Mouse (Mus musculus) left cerebral cortex, postnatal 25 days (tissue): Measurements from ENCODE around the gene Ccdc14. TPM values are rescaled to one million over a fixed set of nuclear protein-coding genes. Genes with fewer than 3 reads are reported as not detected.
"Not testable (repeated sequence)": the region's sequence is repeated elsewhere in the genome, so short reads cannot be mapped to it uniquely, and the experiment has no call there.

ENCODE experiments used
- DNase-seq, 2 experiments: peaks; one replicate each; pipeline ENCODE4 v3.0.0; 2022; ENCODE audit warnings: low spot score in 2 of 2, mixed read lengths in 1 of 2
- intact Hi-C: fragments of 180-260 bp; cut with DNase I; formaldehyde crosslinking; loops from one replicate; pipeline ENCODE4 v1.15.1; 2025
- total RNA-seq, 2 experiments: library from RNA; stranded (reverse); gene quantifications; 2 replicates each; pipeline ENCODE4 v1.2.3; 2021

Gene Ccdc14
- total RNA-seq: 1 to 10 TPM; 2.1 to 2.7 TPM

DNA sequence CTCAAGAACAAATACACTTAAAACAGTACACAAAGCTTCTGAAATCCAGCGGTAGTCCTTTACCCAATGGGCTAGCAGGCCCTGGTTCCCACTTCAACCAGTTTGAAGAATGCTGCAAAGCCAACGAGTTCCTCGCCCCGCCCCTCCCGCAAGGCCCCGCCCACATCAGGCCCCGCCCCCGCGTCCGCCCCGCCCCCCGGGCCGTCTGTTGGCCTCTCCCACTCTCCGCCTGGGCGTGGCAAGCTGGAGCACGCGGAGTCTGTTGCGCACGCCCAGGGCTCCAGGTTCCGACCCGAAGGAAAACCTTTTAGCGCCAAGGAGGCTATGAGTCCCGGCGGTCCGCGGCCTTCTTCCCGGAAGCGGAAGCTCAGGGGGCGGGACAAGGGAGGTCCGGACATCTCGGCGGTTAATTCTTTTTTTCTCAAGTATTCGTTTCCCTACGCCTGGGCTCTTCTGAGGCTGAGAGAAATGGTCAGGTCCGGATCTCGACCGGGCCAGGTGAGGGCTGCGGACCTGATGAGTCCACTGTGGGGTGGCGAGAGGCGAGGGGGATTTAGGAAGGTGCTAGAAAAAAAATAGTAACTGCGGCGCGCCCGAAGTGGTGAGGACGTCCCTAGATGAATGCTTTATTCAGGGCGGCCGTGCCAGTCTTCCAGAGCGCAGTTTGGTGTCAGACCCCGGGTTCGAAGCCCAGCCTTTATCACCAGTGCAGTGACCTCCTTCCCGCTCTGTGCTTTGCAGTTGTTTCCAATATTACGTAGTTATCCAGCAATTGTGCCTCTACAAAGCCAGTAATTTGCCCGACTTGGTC is at the start of gene Ccdc14:
Ccdc14 (plus strand) TSS at position 283 of the 811 bp plus-strand sequence.
- DNase-seq: peak; percentile 71 to 78
- intact Hi-C loops: no loop called here

DNA sequence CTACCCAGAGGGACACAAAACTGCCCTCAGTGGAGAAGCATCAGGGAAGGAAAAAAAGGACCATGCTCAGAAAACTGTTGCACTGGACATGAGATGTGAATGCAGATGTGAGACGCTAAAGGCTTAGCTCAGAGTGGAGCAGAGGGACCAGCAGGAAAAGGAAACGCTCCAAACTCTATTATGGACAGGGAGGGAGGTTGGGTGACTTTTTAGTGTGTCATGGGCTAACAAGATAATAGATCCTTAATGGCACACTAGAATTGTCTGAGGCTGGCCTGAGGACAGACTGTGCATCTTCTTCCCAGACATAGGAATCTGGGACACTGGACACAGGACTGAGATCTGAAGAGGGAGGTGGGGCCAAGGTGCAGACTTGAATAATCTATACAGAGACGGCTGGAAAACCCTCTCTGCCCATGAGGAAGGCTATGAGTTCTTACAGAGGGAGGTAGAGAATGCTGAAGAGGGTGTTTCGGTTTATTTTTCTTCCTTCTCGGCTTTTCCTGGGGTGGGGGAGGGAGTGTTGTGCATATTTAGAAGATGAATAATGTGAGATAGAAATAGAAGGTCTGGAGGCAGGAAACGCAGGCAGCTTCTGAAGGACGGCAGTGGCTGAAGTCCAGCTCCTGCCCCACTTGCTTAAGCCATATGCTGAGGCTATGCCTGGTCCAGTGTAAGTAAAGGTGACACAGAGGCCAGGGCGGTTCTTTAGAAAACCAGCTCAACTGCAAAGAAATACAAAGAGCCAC is 46.7 kb upstream of the Ccdc14 start:
- intact Hi-C loops: loop anchor here (5.0 kb wide), 2 partner anchors 71 to 111 kb away; partner anchors contain the start of gene Kalrn
- DNase-seq: peak; percentile 52 to 92

DNA sequence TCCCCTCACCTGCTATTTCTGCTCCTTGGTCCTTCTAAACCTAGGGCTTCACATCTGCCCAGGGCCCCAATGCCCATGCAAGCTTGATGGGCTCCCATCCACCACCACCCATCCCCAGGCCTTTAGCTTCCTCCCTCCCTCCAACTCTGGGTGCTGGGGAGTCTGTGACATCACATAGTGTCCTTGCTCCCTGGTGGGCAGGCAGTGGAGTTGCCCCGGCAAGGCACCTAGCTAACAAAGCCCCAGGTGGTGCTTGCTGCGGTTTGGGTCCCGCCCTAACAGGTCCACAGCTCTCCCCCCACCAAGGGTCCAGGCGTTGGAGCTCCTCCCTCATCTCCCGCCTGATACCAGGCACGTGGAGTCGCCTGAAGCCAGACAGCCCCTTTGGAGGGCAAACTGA is 40.8 kb upstream of the Ccdc14 start, which contains the start of gene Ropn1:
Ropn1 (plus strand) TSS at position 301 of the 400 bp plus-strand sequence.
- DNase-seq: no peak
- intact Hi-C loops: no loop called here

DNA sequence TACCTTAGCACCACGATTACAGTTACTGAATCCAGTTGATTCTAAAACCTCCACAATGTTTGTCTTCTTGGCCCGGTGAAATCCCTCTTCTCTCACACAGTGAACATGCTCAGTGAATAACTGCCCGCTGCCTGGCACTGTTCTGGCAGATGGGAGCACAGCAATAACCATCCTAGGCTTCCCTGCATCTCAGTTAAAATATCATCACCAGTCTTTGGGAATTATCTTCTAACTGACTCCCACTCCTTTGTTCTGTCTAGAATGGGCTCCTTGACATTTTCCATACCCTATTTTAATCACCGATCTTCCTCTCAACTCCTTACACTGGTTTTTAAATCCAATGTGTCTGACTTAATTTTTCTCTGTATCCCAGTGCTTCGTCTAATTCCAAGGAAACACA is 37.4 kb upstream of the Ccdc14 start:
- DNase-seq: peak in 1 of 2 experiments; percentile 68
- intact Hi-C loops: no loop called here

DNA sequence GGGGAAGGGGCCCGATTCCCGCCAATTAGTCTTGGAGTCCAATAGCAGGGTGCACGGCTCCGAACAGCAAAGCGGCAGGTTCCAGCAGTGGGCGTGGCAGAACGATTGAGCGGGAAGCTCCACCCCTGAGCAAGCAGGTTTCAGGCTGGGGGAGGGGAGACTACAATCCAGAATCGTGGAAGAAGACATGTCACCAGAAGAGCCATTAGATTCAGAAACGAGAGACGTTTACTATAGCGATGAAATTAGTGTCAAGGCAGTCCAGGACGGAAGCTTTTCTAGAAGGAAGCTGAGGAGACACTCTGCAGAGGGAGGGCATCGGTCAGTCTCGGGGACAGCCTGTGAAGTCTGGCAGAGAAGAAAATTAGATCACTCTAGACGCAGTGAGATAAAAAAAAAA is 32.9 kb upstream of the Ccdc14 start:
- intact Hi-C loops: not testable (repeated sequence)
- DNase-seq: peak; percentile 28 to 57

DNA sequence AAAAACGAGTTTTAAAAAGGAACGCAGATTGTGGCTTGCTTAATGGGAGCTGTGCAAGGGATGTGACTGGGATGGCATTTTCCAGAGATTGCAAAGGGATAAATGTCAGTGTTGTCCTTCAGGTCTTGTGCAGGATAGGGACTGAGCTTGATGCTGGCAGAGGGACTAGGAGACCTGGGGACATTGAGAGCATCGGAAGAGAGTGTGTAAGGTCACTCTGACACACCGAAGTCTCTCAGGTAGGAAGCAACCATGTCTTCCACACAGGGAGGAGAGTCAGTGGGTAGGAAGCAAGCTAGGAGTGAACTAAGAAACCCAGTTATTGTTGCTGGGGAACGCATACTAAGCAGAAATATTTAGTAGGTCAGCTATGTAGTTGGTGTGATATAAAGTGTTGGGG is 32.4 kb upstream of the Ccdc14 start:
- intact Hi-C loops: no loop called here
- no peak for DNase-seq

DNA sequence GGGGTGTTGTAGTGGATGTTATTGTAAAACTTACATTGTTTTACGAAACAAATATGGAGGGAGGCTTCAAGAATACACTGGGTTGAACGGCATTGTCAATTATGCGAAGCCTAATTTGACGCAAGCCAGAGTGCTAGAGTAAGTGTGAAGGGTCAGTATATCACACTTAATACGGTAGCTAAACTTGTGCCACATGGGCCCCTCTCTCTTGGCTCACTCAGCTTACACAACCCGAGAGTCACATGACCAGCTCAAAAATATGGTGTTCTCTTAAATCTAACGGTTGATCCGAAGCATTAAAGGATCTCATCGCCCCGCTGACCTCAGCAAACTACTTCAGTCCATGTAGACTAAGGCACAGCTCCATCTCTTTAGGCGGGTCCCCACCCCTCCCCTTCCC is 32.0 kb upstream of the Ccdc14 start:
- intact Hi-C loops: no loop called here
- DNase-seq: no peak

DNA sequence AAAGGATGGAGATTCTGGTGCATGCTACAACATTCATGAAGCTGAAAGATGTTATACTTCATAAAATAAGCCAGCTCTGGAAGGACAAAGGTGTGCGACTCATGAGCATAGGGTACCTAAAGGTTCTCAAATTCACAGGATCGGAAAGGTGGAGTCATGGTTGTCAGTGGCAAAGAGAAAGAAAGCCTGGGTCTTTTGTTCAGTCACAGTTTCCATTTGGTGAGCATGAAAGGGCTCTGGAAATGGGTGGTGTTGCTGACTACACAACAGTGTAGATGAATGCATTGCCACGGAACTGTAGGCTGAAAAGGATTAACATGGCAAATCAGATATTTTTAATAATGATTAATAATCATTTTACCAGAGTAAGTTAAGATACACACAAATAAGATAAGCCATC is 25.9 kb upstream of the Ccdc14 start:
- intact Hi-C loops: no loop called here
- DNase-seq: no peak

DNA sequence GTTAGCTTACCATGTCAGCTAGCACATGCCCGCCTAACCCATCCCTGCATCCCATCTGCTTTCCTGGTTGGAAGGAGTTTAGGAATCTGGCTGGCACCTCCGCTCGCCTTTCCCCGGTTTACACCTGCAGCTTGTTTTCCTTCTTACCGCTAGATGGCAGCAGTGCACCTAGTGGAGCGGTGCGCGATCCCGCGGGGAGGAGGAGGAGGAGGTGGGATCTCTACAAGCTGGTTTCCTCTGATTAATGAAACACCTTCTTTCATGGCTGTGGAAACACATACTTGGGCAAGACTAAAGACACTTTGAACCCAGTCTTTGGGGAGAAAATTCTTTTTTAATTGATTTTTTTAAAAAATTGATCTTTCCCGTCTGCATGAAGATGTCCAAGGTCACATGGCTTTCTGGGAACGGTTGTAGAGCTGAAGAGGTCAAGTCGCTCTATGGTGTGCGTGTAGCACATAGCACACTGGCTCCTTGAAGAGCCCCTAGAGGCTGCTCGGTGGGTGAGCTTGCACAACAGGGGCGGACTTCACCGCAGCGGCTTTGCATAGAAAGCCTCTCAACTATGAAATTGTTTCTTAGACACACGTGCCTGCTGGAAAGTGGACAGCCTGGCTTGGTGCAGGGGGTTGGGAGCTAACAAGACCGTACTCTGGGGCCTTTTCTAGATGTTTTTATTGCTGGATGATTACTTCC is 23.2 kb upstream of the Ccdc14 start:
- peak; percentile 72 to 87 for DNase-seq
- intact Hi-C loops: loop anchor here (2.0 kb wide), 1 partner anchor 34 kb away; no protein-coding TSS in a partner anchor

DNA sequence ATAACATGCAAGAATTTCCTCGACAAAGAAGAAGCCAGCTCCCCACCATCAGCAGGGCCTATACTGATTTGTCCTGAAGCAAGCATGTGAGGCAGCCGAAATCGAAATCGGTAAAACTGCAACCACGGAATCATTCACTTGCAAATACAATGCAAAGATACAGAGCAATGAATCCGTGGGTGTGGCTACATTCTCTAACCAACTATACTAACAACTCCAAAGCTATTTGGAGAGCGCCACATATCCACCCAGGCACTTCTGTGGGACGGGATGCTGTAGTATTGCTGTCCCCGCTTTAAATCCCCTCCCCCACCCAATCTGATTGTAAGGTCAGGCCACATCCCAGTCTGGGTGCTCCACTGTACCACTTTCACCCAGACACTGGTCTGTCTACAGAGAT is 22.1 kb upstream of the Ccdc14 start:
- intact Hi-C loops: no loop called here
- DNase-seq: no peak

DNA sequence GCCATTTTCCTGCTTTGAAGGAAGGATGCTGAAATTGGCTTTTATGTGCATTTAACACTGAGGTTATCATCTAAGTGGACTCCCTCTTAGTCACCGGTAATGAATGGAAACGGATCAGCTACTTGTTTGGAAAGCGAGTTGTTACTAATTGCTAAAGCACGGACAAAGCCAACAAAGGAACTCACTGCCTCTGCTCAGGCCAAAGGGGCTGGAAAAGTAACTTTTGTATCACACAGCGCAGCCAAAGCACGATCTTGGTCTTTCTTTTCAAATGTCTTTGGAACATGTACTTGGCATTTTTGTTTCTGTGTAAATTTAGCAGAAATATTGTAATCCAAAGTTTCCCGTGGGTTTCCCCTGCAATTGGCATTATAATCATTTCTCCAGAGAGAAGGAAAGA is 18.4 kb upstream of the Ccdc14 start:
- intact Hi-C loops: no loop called here
- no peak for DNase-seq

DNA sequence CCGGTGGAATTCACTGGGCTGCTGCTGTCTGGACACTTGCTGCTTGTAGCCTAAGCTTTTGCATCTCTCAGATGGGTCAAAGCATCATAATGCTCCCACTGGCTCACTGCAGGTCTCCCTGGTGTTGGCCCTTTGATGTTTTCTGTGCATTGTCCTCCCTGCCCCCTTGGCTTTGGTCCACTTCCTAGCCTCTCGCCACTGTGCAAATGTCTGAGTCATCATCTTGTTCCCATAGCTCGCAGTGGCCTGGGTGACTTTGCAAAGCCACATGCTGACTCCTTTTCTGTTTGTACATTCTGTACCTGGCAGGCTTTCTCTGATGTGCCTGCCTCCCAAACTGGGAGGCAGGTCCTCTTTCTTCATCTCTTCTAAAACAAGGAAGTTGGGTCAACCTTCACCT is 17.6 kb upstream of the Ccdc14 start:
- DNase-seq: no peak
- intact Hi-C loops: no loop called here

DNA sequence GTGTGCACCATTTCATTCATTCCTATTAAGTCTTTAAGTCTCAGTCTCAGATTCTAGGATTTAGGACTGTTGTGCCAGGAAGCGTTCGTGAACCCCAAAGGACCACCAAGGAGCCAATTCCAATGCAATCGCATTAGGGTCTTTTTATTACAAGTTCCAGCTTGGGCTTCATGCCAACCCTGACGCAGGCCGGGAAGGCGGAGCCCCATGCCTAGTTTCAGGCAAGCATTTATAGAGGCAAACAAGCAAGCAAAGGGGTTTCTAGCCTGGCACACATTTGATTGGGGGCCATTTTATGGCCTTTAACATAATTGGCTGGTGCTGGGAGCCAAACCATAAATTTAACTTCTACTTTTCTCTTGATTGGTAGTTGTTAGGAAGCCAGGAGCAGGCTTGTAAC is 16.1 kb upstream of the Ccdc14 start:
- DNase-seq: no peak
- intact Hi-C loops: no loop called here

DNA sequence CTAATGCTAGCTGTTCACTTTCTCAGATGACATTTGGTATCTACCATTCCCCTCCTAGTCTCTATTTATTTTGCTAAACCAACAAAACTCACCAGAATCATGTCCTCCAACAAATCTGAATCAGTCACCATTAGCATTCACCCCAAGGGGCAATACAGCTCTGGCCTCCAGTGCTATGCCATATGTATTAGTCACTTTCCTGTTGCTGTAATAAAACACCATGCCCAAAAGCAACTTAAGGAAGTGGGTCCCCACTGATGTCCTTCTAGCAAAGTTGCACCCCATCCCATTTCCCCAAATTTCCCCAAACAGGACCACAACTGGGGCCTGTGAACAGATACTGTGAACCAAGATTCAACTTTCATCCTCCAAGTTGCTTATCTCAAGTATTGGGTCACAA is 8.6 kb upstream of the Ccdc14 start:
- DNase-seq: no peak
- intact Hi-C loops: no loop called here

DNA sequence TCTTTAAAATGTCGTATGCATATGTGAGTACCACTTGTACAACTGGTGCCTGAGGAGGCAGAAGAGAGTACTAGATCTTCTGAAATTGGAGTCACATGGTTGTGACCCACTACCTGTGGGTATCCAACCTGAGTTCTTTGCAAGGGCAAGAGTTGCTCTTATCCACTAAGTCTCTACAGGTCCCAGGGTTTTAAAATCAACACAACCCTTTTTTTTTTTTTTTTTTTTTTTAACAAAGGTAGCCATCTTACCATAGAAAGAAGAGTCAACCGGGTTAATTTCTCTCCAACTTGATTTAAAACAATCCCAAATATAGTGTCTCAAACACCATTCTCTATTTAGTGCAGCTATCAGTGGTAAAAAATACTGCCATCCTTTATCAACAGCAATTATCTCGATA is 537 bp upstream of the Ccdc14 start:
- no peak for DNase-seq
- intact Hi-C loops: no loop called here

DNA sequence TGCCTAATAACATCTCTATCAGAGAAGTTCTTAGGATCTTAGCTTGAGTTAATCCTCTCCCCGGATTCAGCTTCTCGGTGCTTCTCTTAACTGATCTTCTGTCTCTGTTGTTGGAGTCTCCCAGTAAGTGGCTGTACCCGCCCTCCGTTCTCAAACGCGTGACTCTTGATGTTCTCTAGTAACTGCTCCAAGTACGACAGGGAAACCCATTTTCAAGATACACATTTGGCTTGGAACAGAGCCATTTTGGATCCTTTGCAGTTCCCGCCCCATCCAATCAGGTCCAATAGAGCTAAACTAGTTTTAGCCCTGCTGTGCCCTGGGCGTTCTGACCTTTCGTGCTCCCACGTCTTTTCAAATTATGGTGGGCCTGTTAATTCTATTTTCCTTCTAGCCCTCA is 740 bp downstream of the Ccdc14 start:
- no peak for DNase-seq
- intact Hi-C loops: no loop called here

DNA sequence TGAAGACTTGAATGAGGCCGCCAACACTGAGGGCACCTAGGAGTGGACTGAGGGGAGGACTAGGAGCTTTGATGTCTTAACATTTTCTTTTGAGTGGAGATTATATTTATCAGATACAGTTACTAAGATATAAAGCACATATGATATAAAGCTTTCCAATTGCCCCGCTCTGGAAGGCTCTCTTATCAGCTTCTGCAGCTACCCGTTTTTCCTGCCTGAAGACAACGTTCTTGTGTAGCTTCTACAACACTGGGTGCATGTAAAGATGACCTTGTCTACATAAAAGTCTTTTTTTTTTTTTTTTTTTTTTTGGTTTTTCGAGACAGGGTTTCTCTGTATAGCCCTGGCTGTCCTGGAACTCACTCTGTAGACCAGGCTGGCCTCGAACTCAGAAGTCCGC is 4.1 kb downstream of the Ccdc14 start:
- intact Hi-C loops: no loop called here
- DNase-seq: no peak

DNA sequence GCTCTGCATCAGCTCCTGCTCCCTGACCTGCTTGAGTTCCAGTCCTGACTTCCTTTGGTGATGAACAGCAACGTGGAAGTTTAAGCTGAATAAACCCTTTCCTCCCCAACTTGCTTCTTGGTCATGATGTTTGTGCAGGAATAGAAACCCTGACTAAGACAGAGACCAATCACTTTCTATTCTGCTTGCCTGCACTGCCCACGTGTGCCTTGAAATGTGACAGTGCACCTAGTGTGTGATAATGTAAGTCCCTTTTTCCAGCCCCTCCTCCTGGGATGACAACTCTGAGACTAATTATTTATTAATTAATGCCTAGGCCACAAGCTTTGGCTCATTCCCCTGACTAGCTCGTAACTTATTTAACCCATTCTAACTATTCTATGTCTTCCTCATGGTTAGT is 8.3 kb downstream of the Ccdc14 start:
- DNase-seq, intact Hi-C loops: not testable (repeated sequence)

DNA sequence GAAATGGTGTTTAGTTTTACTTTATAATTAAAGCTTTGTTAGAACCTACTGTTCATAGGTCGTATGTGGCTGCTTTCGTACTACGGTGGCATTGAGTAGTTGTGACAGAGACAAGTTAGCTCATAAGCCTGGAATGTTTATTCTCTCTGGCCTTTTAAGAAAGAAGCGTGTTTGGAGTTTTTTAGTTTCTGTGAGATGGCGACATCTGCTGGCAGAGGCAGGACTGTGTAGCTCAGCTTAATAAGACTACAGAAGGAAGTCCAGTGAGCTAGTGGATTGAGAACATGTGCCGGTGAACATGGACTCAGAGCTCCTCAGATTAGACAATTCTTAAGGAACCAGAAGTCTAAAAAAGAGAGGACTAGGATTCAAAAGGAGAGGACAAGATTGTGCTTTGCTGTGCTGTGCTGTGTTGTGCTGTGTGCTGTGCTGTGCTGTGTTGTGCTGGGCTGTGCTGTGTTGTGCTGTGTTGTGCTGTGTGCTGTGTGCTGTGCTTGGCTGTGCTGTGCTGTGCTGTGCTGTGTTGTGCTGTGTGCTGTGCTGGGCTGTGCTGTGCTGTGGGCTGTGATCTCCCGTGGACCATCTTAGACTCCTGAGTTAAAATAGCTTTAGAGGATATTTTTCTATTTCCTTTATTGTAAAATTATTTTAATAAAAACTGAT is 9.9 kb downstream of the Ccdc14 start:
- intact Hi-C loops: loop anchor here (2.0 to 10.0 kb wide), 4 partner anchors 33 to 575 kb away; no protein-coding TSS in a partner anchor
- peak; percentile 78 to 88 for DNase-seq

DNA sequence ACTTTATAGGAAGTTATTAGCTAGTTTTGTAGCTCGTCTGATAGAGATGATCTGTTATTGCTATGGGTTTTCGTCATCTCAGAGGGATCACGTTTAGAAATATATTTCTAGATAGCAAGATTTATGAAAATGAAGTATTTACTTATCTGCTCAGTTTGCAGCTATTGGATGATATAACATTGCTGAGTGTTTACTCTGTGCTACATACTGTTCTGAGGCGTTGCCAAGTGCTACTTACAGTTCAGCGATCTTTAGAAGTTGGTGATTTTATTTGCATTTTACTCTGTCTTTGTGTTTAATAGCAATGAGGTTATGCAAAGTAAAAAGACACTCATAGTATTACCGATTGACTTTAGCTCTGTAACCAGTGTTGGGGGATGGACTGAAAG is 10.4 kb downstream of the Ccdc14 start:
- intact Hi-C loops: loop anchor here (2.0 to 10.0 kb wide), 4 partner anchors 34 to 576 kb away; no protein-coding TSS in a partner anchor
- DNase-seq: no peak
